Mouse (Mus musculus): Measurements from ENCODE around the gene Gmfb.
A peak's percentile ranks its signal among the peaks of the same experiment; 100 is the strongest.

The Gmfb gene

GRCm38 (mm10) chr14:46803259-46803658 is 18.8 kb downstream of the Gmfb start:
- no peak for DNase-seq (ENCODE audit: low spot score in 2 of 2)

DNA sequence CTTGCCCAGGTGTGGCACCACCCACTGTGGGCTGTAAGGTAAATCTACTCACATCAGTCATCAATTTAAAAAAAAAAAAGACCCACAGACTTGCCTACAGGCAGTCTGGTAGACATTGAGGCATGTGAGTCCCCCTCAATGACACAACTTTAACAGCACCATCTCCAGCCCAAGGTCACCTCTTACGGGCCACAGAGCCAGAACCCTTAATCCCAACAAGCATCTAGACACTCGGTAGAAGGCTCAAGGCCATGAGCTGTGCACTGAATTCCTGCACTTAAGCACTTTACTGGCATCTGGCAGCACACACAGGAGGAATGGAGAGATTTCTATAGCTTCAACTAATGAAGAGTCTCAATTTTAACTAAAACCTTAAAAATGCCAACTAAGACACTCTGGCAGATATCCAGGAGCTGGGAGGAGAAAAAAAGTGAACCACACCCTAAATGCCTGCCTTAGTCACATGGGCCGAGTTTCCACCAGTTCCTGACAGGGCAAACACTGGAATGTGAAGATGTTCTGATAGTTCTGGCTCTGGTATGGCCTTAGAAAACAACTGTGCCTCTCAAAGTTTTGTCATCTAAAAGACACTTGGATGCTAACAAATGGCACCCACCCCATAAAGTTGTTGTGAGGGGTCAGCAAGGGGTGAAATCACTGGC is 21.2 kb downstream of the Gmfb start:
- no peak for DNase-seq (ENCODE audit: low spot score in 2 of 2)

- DNase-seq (ENCODE audit: low spot score in 2 of 2), result peak; percentile 8 to 16
These were observed 27.9 kb downstream of the Gmfb start for GRCm38 (mm10) chr14:46794157-46794556.

- no peak for DNase-seq (ENCODE audit: low spot score in 2 of 2)
These were observed 31.3 kb downstream of the Gmfb start for GRCm38 (mm10) chr14:46790723-46791122.

GRCm38 (mm10) chr14:46790303-46790702 is 31.7 kb downstream of the Gmfb start:
- no peak for DNase-seq (ENCODE audit: low spot score in 2 of 2)

GRCm38 (mm10) chr14:46788505-46788901 is 33.5 kb downstream of the Gmfb start:
- no peak for DNase-seq (ENCODE audit: low spot score in 2 of 2)

GRCm38 (mm10) chr14:46787787-46788504 is 34.1 kb downstream of the Gmfb start, which contains the start of gene Cnih1:
Gene Cnih1 (minus strand): TSS chr14:46788411.
- DNase-seq (ENCODE audit: low spot score in 2 of 2), result peak; percentile 89 to 90

DNA sequence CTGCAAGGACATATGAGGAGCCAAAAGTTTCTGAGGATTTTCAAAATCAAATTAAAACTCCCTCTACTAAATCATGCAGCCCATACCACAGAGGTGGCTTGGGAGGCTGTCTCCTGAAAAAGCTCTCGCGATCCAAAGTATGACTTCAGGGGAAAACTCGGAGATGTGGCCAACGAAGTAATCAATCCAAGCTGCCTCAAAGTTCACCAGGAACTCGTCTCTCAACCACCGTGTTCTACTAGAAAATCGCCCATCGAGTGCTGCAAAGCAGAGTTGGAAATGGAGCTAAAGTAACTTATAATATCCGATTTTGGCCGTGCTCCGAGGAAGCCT is 34.6 kb downstream of the Gmfb start:
- DNase-seq (ENCODE audit: low spot score in 2 of 2), result peak in 1 of 2 experiments; percentile 8

- no peak for DNase-seq (ENCODE audit: low spot score in 2 of 2)
These were observed 36.8 kb downstream of the Gmfb start for GRCm38 (mm10) chr14:46785247-46785646.

DNA sequence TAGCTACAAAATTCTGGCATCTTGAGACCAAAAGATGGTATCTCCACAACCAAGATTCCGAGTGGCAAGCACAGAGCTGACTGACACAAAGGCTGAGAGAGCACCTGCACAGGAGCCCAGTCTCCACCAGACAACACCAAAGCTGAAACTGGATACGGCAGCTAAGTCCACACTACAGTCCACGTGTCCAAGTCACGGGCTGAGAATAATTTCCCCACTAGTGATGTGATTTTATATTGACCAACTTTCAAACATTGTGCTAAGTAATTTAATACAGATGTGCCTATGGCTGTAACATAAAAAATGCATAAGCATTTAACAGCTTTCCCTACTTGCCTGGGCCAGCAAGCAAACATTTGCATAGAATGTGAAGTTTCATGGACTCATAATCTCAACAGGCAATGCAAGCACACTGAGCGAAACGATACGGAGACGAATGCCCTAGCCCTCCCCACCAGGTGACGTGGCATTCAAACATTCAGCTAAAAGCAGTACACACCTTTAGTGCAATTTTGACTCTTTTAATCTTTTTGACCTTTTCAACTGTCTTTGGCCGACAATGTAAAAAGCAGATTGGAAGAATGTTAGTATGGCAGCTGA is 38.6 kb downstream of the Gmfb start:
- DNase-seq (ENCODE audit: low spot score in 2 of 2), result no peak

- no peak for DNase-seq (ENCODE audit: low spot score in 2 of 2)
These were observed 39.7 kb downstream of the Gmfb start for GRCm38 (mm10) chr14:46782187-46782828.

DNA sequence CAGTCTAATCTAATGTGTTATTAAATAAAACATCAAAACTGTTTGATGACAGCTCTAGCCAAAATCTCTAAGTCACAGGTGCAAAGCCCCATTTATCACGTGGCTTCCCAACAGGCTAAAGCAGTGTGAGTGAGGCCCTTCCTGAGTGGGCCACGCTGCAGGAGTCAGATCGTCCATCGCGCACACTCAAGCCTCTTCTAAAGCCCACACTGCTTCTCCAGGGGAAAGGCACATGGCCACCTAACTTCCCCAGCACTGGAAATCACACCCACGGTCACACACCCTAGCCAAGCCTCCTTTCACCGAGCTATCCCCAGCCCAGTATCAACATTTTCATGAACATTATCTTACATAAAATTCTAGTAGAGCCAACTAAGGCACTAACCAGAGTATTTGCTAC is 41.0 kb downstream of the Gmfb start:
- no peak for DNase-seq (ENCODE audit: low spot score in 2 of 2)

- DNase-seq (ENCODE audit: low spot score in 2 of 2), result no peak
These were observed 42.8 kb downstream of the Gmfb start for GRCm38 (mm10) chr14:46779217-46779616.

GRCm38 (mm10) chr14:46778756-46779155 is 43.3 kb downstream of the Gmfb start:
- no peak for DNase-seq (ENCODE audit: low spot score in 2 of 2)

- no peak for DNase-seq (ENCODE audit: low spot score in 2 of 2)
These were observed 52.0 kb downstream of the Gmfb start for GRCm38 (mm10) chr14:46770036-46770435.

DNA sequence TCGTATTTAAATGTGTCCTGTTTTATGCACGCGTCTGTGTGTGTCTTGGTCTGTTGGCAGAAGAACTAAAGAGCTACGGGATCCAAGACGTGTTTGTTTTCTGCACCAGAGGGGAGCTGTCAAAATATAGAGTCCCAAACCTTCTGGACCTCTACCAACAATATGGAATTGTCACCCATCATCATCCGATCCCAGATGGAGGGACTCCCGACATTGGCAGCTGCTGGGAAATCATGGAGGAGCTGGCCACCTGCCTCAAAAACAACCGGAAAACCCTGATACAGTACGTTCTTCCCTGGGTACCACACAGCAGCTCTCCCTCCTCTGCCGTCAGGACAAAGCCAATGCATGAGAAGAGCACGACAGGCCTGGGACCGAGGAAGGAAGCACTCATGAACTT is 54.9 kb downstream of the Gmfb start:
- DNase-seq (ENCODE audit: low spot score in 2 of 2), result no peak

GRCm38 (mm10) chr14:46761186-46761585 is 60.9 kb downstream of the Gmfb start:
- DNase-seq (ENCODE audit: low spot score in 2 of 2), result no peak

- peak; percentile 90 to 93 for DNase-seq (ENCODE audit: low spot score in 2 of 2)
These were observed 61.5 kb downstream of the Gmfb start, which contains the start of gene Cdkn3 for GRCm38 (mm10) chr14:46760355-46761029. Gene Cdkn3 (plus strand): TSS chr14:46760541.

DNA sequence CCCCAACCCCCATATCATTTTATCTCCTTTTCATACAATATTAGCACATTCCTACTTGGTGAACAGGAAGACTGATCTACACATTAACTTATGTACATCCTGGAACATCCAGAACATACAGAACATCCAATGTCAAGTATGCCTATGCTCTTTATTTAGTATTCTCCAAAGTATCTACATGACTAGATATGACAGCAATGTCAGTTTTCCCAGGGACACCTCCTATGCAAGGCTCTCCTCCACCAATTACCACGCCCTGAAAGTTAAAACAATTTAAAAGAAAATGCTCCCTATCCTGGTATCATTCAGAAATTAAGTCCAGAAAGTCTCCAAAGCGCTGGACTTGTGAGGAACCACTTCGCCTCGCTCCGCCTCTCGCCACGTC is 62.1 kb downstream of the Gmfb start:
- no peak for DNase-seq (ENCODE audit: low spot score in 2 of 2)

Measured in urinary bladder, postnatal 36 days (tissue).